Mouse (Mus musculus): Measurements from ENCODE around the gene Parvg.

GRCm38 (mm10) chr15:84298804-84299370 is 24.9 kb upstream of the Parvg start:
- TF ChIP-seq POLR2A (IDR thresholded peaks at IDR 0.05; ENCODE audit: borderline replicate concordance, control insufficient read depth, low read depth, low read length) (no peak), CTCF (IDR thresholded peaks at IDR 0.05; ENCODE audit: control insufficient read depth, insufficient read depth, low read length) (no peak)

All from bone marrow, adult 2 months (tissue).